Mouse (Mus musculus) cerebellum, adult 8-10 months (tissue): ENCODE data around the gene Apoc4.

ENCODE experiments used
- DNase-seq: peaks from one replicate; pipeline ENCODE4 v3.0.0; 2022

The Apoc4 gene

GRCm38 (mm10) chr7:19676662-19677061 is 4.6 kb downstream of the Apoc4 start:
- DNase-seq, result no peak

GRCm38 (mm10) chr7:19675824-19676223 is 5.5 kb downstream of the Apoc4 start:
- no peak for DNase-seq

- no peak for DNase-seq
These were observed 8.1 kb downstream of the Apoc4 start for GRCm38 (mm10) chr7:19673083-19673699.

GRCm38 (mm10) chr7:19671511-19671910 is 9.8 kb downstream of the Apoc4 start:
- no peak for DNase-seq

GRCm38 (mm10) chr7:19668947-19669721 is 12.1 kb downstream of the Apoc4 start:
- peak; percentile 92 for DNase-seq

- DNase-seq, result no peak
These were observed 13.8 kb downstream of the Apoc4 start for GRCm38 (mm10) chr7:19667434-19667833.

GRCm38 (mm10) chr7:19666750-19667149 is 14.5 kb downstream of the Apoc4 start:
- no peak for DNase-seq

GRCm38 (mm10) chr7:19664955-19665841 is 16.1 kb downstream of the Apoc4 start, which contains the start of gene Clptm1:
Gene Clptm1 (minus strand): TSS chr7:19665033.
- DNase-seq, result peak; percentile 98

GRCm38 (mm10) chr7:19664455-19664954 is 16.8 kb downstream of the Apoc4 start:
- no peak for DNase-seq

GRCm38 (mm10) chr7:19663940-19664339 is 17.3 kb downstream of the Apoc4 start:
- DNase-seq, result no peak

GRCm38 (mm10) chr7:19652614-19653013 is 28.7 kb downstream of the Apoc4 start:
- DNase-seq, result no peak

- no peak for DNase-seq
These were observed 30.1 kb downstream of the Apoc4 start for GRCm38 (mm10) chr7:19651063-19651786.

GRCm38 (mm10) chr7:19641223-19641622 is 40.1 kb downstream of the Apoc4 start:
- DNase-seq, result no peak

GRCm38 (mm10) chr7:19635074-19635827 is 46.0 kb downstream of the Apoc4 start:
- DNase-seq, result no peak

GRCm38 (mm10) chr7:19634591-19634990 is 46.7 kb downstream of the Apoc4 start:
- DNase-seq, result no peak

- no peak for DNase-seq
These were observed 47.4 kb downstream of the Apoc4 start for GRCm38 (mm10) chr7:19633855-19634254.

- no peak for DNase-seq
These were observed 48.1 kb downstream of the Apoc4 start for GRCm38 (mm10) chr7:19633197-19633596.

GRCm38 (mm10) chr7:19632720-19633119 is 48.6 kb downstream of the Apoc4 start:
- DNase-seq, result no peak

- no peak for DNase-seq
These were observed 49.0 kb downstream of the Apoc4 start for GRCm38 (mm10) chr7:19632275-19632674.

GRCm38 (mm10) chr7:19629361-19629734 is 51.9 kb downstream of the Apoc4 start, which contains the start of gene Relb:
Gene Relb (minus strand): TSS chr7:19629438.
- peak; percentile 85 for DNase-seq

- peak; percentile 81 for DNase-seq
These were observed 52.5 kb downstream of the Apoc4 start for GRCm38 (mm10) chr7:19628536-19629360.
